Mouse (Mus musculus) lung, adult 2 months (tissue): Measurements from ENCODE around the gene Nfatc3.

Experiments used
- CTCF ChIP-seq: fragments of 200-500 bp; IDR thresholded peaks from 2 replicates; pipeline ENCODE4 v1.5.1; 2011; ENCODE audit warnings: mild to moderate bottlenecking, low read length, control low read depth; ENCODE audit not compliant: insufficient read depth
- POLR2A ChIP-seq: fragments of 200-500 bp; IDR thresholded peaks from 2 replicates; pipeline ENCODE4 v1.6.1; 2011; ENCODE audit warnings: low read depth, mild to moderate bottlenecking, control low read depth, low read length, borderline replicate concordance; ENCODE audit errors: extremely low read depth

GRCm38 (mm10) chr8:106147868-106148565 is 89.4 kb downstream of the Nfatc3 start:
- no peak for TF ChIP-seq POLR2A
- no peak for TF ChIP-seq CTCF
